Mouse (Mus musculus): ENCODE measurements around the gene Fam171a1.
"Not testable (repeated sequence)": the region's sequence is repeated elsewhere in the genome, so short reads cannot be mapped to it uniquely, and the experiment has no call there.

Gene Fam171a1

DNA sequence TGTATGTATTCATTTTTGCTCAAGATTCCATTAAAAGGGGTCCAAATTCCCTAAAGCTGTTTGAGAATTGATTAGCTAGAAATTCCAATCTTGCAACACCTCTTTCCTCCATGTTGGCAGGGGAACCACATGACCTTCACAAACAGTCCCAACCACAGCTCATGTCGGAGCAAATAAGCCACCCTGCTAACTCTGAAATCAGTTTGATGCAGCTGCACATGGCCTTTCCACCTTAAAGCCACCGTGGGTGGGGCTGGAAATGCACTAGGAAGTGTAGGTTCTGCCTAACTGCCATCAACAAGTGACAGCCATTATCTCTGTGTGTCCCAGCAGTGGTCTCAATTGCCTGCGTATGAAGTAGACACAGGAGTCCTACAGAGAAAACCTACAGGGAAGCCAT lies 101.5 kb downstream of the Fam171a1 start:
- in situ Hi-C loops (cut with MboI; ENCODE audit: low pct_unique_long_range_greater_than_20kb in 1 of 2, low sequenced_read_pairs in 2 of 2, unreplicated experiment in 1 of 2): no loop called here

- in situ Hi-C loops (cut with MboI; ENCODE audit: low pct_unique_long_range_greater_than_20kb in 1 of 2, low sequenced_read_pairs in 2 of 2, unreplicated experiment in 1 of 2): no loop called here
Observed at GRCm38 (mm10) chr2:3216617-3217016, 102.6 kb downstream of the Fam171a1 start.

DNA sequence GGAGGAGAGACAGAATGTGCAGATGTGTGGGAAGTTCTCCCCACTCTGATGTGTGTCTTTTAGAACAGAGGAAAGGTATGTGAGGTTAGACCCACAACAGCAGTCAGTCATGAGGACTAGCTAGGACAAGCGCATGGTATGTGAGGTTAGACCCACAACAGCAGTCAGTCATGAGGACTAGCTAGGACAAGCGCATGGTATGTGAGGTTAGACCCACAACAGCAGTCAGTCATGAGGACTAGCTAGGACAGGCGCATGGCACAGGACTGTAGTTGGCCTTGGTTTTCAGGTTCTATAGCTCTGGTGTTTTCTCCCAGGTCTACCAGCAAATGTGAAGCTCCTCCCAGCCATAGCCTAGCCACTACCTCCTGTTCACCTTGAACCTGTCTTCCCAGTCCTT lies 103.6 kb downstream of the Fam171a1 start:
- in situ Hi-C loops (cut with MboI; ENCODE audit: low pct_unique_long_range_greater_than_20kb in 1 of 2, low sequenced_read_pairs in 2 of 2, unreplicated experiment in 1 of 2): not testable (repeated sequence)

DNA sequence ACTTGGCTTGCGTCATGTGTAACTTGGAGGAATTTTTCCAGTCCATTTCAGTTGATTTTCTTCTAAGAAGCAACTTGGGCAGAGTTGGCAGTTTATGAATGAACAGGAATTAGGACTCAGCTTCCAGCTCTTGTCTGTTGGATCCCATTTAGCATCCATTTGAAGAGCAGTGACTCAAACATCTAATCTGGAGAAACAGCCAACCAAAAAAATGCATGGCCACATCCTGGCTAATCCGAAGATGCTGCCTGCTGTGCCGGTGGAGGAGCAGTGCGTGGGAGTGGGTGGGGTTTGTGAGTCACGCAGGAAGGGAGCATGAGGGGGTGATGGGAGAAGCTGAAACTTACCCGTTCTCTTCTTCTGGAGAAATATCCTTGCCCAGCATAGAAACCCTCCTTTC lies 104.2 kb downstream of the Fam171a1 start:
- in situ Hi-C loops (cut with MboI; ENCODE audit: low pct_unique_long_range_greater_than_20kb in 1 of 2, low sequenced_read_pairs in 2 of 2, unreplicated experiment in 1 of 2): no loop called here

DNA sequence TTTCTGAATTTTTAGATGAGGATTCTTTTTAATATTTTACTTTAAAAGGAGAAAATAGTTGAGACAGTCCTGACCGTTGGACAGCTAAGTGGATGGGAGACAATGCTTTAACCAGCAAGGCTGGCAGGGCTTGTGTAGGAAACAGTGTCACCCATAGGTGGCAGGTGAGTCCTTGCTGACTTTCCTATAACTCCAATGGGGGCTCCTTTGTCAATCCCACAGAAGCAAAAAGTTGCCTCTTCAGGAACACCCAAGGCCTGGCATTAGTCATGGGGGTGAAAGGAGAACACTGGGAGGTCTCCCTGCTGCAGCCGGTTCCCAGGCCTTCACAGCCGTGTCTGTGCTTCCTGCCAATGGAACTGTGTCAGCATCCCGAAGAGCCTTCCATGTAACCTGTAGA lies 114.5 kb downstream of the Fam171a1 start:
- in situ Hi-C loops (cut with MboI; ENCODE audit: low pct_unique_long_range_greater_than_20kb in 1 of 2, low sequenced_read_pairs in 2 of 2, unreplicated experiment in 1 of 2): no loop called here

GRCm38 (mm10) chr2:3229060-3229459 lies 115.0 kb downstream of the Fam171a1 start:
- in situ Hi-C loops (cut with MboI; ENCODE audit: low pct_unique_long_range_greater_than_20kb in 1 of 2, low sequenced_read_pairs in 2 of 2, unreplicated experiment in 1 of 2): no loop called here

- in situ Hi-C loops (cut with MboI; ENCODE audit: low pct_unique_long_range_greater_than_20kb in 1 of 2, low sequenced_read_pairs in 2 of 2, unreplicated experiment in 1 of 2): no loop called here
Observed at GRCm38 (mm10) chr2:3239255-3239654, 125.2 kb downstream of the Fam171a1 start.

GRCm38 (mm10) chr2:3244251-3244650 lies 130.2 kb downstream of the Fam171a1 start:
- in situ Hi-C loops (cut with MboI; ENCODE audit: low pct_unique_long_range_greater_than_20kb in 1 of 2, low sequenced_read_pairs in 2 of 2, unreplicated experiment in 1 of 2): no loop called here

- in situ Hi-C loops (cut with MboI; ENCODE audit: low pct_unique_long_range_greater_than_20kb in 1 of 2, low sequenced_read_pairs in 2 of 2, unreplicated experiment in 1 of 2): no loop called here
Observed at GRCm38 (mm10) chr2:3251309-3251708, 137.3 kb downstream of the Fam171a1 start.

DNA sequence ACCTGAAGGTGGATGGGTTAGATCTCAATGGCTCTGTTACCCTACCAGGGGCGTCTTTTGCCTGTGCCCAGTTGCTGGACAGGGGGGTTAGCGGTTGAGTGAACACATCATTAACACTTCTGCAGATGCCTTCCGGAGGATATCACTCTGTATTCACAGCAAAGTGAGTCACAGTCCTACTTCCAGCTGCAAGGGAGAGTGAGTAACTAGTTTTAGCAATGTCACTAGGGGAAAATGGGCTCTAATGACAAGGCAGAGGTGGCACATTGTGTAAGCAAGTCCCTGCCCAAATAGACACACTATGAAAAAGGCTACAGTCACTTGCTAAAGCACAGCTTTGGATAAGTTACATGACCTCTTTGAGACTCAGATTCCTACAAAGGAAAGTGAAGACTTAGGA lies 152.4 kb downstream of the Fam171a1 start:
- in situ Hi-C loops (cut with MboI; ENCODE audit: low pct_unique_long_range_greater_than_20kb in 1 of 2, low sequenced_read_pairs in 2 of 2, unreplicated experiment in 1 of 2): no loop called here

- in situ Hi-C loops (cut with MboI; ENCODE audit: low pct_unique_long_range_greater_than_20kb in 1 of 2, low sequenced_read_pairs in 2 of 2, unreplicated experiment in 1 of 2): no loop called here
Observed at GRCm38 (mm10) chr2:3267879-3268278, 153.9 kb downstream of the Fam171a1 start.

DNA sequence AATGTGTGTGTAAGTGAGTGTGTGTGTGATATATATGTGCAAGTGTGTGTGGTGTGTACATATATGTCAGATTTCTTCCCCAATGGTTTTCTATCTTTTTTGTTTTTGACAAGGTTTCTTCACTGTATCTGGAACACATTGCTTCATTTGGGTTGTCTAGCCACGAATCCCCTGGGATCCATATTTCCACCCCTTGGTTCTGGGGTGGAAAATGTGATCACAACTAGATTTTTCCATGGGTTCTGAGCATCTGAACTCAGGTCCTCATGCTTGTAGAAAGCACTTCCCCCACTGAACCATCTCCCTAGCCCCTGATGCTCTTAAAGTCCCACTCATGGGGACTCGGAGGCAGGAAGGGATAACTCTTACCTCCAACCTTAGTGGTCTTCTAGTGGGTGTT lies 159.3 kb downstream of the Fam171a1 start:
- in situ Hi-C loops (cut with MboI; ENCODE audit: low pct_unique_long_range_greater_than_20kb in 1 of 2, low sequenced_read_pairs in 2 of 2, unreplicated experiment in 1 of 2): no loop called here

GRCm38 (mm10) chr2:3276106-3276505 lies 162.1 kb downstream of the Fam171a1 start:
- in situ Hi-C loops (cut with MboI; ENCODE audit: low pct_unique_long_range_greater_than_20kb in 1 of 2, low sequenced_read_pairs in 2 of 2, unreplicated experiment in 1 of 2): no loop called here

All from mouse embryonic stem cell (cell line).